Mouse (Mus musculus) embryonic fibroblast, embryonic 13.5 days (primary cell): ENCODE results near the gene Hsd17b13. TPM values are rescaled to one million over a fixed set of nuclear protein-coding genes. Genes with fewer than 3 reads are reported as not detected.
A peak's percentile ranks its signal among the peaks of the same experiment; 100 is the strongest.

Source experiments
- H3K27ac ChIP-seq: 2 replicates; pipeline ENCODE4 v1.5.1; 2012; ENCODE audit warnings: low read length, control low read depth, inconsistent platforms; ENCODE audit not compliant: insufficient read depth
- H3K4me1 ChIP-seq: 2 replicates; pipeline ENCODE4 v1.6.1; 2011; ENCODE audit warnings: low read length; ENCODE audit not compliant: control insufficient read depth, insufficient read depth
- H3K4me3 ChIP-seq: 2 replicates; pipeline ENCODE4 v1.5.1; 2011; ENCODE audit warnings: mild to moderate bottlenecking, control low read depth, low read length; ENCODE audit not compliant: insufficient read depth
- CTCF ChIP-seq: IDR thresholded peaks from 2 replicates; pipeline ENCODE4 v1.5.1; 2011; ENCODE audit warnings: mild to moderate bottlenecking, control low read depth, low read length, moderate library complexity, borderline replicate concordance; ENCODE audit not compliant: insufficient read depth
- POLR2A ChIP-seq: IDR thresholded peaks from 2 replicates; pipeline ENCODE4 v1.6.1; 2011; ENCODE audit warnings: low read depth, mild to moderate bottlenecking, control low read depth, low read length, moderate library complexity
- polyA plus RNA-seq: library from polyadenylated mRNA; stranded (reverse); fragments of >200 nt; gene quantifications from 2 replicates; pipeline ENCODE4 v1.2.4, GENCODE M21; 2011; ENCODE audit warnings: low read depth; ENCODE audit not compliant: missing spikeins, insufficient read length

Hsd17b13 gene
- polyA plus RNA-seq, 1 experiment, result not detected

DNA sequence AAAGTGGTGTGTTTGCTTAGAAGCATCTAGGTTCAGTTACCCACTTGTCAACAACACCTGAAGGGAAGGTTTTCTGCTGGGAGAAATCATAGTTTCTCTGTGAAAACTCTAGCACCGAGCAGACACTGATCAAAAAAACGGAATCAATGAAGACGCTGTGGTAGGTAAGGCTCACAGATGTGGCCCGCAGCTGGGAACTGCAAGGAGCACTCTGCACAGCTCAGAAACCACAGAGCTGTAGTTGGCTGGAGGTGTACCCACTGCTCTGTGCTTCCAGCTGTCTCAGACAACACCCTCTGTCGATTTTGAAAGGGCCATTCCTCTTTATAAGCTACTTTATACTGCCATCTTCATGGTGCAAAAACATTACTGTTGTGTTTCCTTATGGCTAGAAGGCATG, 30.6 kb upstream of the Hsd17b13 start:
- Histone ChIP-seq H3K4me1 (no peaks in the 10 kb centered on the region), H3K4me3 (no peak overlapping the region), H3K27ac (no peak overlapping the region)
- TF ChIP-seq CTCF (no peak), POLR2A (no peak)

DNA sequence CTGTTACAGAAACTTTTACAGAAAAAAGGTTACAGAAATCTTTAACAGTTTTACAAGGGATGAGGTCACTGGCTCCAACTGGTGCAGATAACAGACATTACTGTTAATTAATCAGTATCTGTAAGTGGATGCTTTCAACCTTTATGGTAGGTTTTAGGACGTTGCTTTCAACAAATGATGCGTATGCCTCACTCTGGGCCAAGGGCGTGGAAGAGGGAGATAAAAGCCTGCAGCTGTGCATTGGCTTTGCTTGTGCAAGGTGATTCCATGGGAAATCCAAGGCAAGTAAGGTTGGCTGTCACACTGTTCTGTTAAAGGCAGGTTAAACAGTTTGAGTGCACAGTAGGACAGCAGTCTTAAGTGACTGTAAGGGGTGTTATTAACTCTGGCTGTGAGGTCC, 29.6 kb upstream of the Hsd17b13 start:
- H3K4me3 ChIP-seq, result no peak overlapping the region
- no peaks in the 10 kb centered on the region for H3K4me1 ChIP-seq
- TF ChIP-seq POLR2A (no peak), CTCF (no peak)
- no peak overlapping the region for H3K27ac ChIP-seq

DNA sequence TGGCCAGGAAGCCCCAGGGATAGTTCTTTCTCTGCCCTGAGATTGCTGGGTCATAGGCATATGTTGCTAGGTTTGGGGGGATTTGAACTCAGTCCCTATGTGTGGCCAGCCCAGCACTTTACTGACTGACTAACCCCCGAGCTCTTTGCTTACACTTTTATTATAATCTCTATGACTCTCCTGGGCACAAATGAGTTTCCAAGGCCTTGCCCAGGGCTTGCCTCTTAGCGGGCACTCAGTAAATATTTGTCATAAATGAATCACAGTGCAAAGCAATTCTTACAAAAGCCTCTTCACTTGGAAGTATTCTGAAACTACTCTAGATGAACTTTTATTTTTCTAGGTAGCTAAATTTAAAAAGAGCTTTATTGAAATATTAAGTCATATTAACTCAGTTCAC, 26.7 kb upstream of the Hsd17b13 start:
- Histone ChIP-seq H3K27ac (no peak overlapping the region), H3K4me3 (no peak overlapping the region), H3K4me1 (no peaks in the 10 kb centered on the region)
- TF ChIP-seq CTCF (no peak), POLR2A (no peak)

DNA sequence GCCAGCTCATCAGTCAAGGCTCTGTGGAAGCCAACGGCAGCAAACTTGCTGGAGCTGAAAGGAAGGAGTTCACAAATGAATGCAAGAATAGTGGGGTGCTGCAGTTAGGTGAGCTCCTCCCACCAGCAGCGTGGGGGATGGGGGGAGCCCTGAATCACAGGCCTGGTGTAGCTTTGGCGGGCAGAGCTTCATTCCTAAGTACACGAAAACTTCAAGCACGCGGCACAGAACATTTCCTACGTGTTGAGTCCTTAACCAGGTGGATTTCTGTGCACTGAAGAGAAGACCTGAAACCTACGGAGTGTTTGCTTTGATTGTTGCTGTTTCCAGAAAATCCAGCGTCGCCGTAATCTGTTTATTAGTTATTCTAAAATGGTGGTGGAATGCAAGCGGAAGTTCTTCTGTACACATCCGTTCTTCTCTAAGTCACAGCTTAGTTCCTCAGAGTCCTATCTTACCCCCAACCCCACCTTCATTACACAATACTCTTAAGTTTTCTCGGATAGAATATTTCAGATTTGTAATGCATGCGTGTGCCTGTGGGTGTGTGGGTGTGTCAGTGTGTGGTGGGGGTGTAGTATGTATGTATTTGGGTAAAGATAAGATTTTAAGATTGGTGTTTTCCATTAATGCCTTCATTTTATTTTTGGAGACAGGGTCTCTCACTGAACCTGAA, 26.2 kb upstream of the Hsd17b13 start:
- Histone ChIP-seq H3K4me1 (no peaks in the 10 kb centered on the region), H3K27ac (no peak overlapping the region), H3K4me3 (no peak overlapping the region)
- TF ChIP-seq CTCF (no peak), POLR2A (no peak)

DNA sequence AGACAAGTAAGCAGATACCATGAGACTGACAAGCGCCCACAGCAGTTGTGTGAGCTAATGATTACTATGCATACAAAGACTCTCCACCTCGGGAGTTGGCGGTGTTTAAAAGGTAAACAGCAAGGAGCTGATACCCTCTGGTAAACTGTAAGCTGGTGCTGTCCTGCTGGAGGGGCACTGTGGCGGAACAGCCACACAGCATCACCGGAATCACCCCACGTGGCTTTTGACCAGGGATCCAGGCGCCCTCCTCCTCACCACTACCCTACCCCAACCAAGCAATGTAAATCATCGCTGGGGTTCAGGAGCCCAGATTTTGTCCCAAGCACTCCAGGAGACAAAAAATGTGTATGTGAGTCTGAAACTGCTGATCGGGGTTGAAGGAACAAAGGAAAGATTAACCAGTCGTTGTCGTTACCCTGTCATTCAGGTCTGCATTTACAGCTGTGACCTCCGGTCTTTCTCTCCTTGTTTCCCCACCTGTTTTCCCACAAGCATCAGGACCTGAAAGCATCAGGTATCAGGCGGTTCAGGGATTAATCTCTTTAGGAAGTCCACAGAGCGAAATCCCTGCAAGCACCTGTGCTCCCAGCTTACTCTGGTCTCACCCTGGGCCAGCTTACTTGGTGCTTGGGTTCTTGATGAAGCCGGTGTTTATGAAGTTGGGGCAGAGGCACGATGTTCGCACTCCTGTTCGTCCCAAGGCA, 25.5 kb upstream of the Hsd17b13 start:
- TF ChIP-seq CTCF, result no peak
- no peak for TF ChIP-seq POLR2A
- Histone ChIP-seq H3K4me1 (no peaks in the 10 kb centered on the region), H3K27ac (no peak overlapping the region), H3K4me3 (no peak overlapping the region)

DNA sequence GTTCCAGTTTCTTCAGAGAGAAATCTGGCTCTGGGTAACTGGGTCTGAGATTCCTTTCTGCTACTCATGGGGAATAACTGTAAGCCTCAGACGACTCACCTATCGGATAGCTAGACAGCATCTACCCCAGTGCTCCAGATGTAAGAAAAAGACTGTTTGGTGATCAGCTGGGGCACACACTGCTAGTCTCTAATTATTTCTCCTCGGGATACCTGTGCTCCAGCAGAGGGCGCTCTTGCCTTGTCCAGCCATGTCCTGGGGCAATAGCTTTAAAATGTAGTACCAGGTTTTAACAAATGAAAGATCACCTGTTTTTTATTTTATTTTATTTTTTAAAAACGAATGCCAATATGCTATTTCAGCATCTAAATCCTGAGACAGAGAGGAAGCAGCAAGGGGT, 22.5 kb upstream of the Hsd17b13 start:
- TF ChIP-seq POLR2A (no peak), CTCF (peak; percentile 61; the same call in 1 of the 2 replicates)
- Histone ChIP-seq H3K4me3 (no peak overlapping the region), H3K4me1 (no peaks in the 10 kb centered on the region), H3K27ac (no peak overlapping the region)

DNA sequence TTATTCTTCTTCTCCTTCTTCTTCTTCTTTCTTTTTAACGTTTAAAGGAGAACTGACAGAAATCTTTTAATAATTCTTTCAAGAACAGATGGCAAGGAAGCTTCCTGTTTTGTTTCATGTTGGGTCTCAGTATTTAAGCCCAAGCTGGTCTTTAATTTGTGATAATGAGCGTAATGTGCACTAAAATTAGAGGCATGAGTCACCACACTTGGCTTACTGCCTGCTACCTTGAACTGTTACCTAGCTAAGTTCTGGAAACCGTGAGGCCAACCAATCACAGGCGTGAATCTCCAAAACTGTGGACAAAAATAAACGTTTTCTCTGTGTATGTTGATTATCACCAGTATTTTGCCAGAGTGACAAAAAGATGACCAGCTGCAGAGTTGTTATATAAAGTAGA, 21.5 kb upstream of the Hsd17b13 start:
- H3K27ac ChIP-seq, result no peak overlapping the region
- no peak for TF ChIP-seq CTCF
- no peak for TF ChIP-seq POLR2A
- no peak overlapping the region for H3K4me3 ChIP-seq
- no peaks in the 10 kb centered on the region for H3K4me1 ChIP-seq

DNA sequence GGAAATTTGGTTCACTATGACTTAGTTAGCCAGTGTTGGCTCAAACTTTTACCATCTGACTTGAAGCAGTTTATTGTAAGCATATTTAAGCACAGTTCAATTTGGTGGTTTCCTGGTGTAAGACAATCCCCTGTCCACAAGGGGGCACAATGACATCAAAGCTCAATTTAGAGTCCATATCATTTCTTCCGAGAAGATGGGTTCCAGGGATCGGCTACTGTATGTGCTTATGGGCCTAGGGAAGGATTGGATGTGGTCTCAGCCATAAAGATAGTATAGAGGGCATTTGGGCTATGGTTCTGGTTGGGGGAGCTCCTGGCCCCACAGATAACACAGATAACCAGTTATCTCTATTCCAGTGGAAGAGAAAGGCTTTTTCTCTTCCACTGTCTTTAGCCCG, 18.0 kb upstream of the Hsd17b13 start:
- H3K27ac ChIP-seq, result no peak overlapping the region
- H3K4me1 ChIP-seq, result no peaks in the 10 kb centered on the region
- no peak overlapping the region for H3K4me3 ChIP-seq
- TF ChIP-seq POLR2A (no peak), CTCF (no peak)

DNA sequence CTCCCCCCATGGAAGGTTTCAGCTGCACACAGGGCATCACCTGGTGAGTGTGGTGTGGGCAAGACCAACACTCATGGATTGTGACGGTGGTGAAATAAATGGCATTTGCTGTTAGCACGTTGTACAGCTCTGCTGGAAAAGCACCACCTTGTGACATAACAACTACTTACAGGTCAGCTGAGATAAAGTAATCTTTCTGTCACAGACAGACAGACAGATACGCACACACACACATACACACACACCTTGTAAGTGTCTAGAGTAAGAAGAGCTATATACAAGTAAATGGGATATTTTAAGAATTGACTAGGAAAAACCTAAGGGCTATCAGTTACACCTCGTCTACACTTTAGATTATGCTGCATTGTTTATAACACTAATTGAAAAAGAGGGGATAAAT, 17.5 kb upstream of the Hsd17b13 start:
- Histone ChIP-seq H3K4me3 (no peak overlapping the region), H3K4me1 (no peaks in the 10 kb centered on the region), H3K27ac (no peak overlapping the region)
- TF ChIP-seq POLR2A, result no peak
- no peak for TF ChIP-seq CTCF

DNA sequence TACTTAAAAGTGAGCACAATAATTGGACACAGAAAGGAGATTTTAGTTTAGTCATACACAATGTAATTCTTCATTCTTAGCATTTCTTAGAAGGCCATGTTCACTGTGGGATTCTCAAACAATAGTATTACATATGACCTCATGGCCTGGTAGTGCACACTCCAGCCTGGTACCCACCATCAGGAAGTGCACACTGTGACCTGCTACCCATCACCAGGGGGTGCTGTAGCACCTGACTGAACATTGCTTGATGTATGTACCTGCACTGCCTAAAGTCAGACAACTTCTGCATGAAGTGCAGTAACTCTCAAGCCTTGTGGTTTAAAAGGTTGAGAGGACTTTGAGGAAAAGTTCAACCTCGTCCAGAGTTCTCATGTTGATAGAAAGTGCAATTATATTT, 16.4 kb upstream of the Hsd17b13 start:
- TF ChIP-seq CTCF (peak; percentile 66; the same call in 1 of the 2 replicates), POLR2A (no peak)
- H3K27ac ChIP-seq, result no peak overlapping the region
- H3K4me1 ChIP-seq, result no peaks in the 10 kb centered on the region
- H3K4me3 ChIP-seq, result no peak overlapping the region

DNA sequence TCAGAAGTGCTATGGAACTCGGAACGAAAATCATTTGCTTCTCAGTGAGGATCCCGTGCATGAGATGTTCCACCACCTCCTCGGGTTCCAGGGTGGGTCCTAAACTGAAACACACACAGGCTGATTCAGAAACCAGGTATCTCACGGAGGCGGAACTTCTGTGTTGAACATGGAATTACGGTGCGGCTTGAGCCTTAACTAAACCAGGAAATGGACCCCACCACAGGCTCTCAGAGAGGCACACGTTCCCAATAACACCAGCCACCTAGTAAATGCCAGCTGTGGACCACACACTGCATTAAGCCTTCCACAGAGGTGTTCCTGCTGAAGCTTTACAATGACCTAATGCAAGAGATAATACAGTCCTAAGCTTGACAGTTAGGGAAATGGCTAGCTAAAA, 15.6 kb upstream of the Hsd17b13 start:
- H3K27ac ChIP-seq, result no peak overlapping the region
- H3K4me1 ChIP-seq, result no peaks in the 10 kb centered on the region
- no peak overlapping the region for H3K4me3 ChIP-seq
- TF ChIP-seq POLR2A (no peak), CTCF (no peak)
